Comparison of ENCODE assay signal across 9 mouse cellular contexts in genomic region chr5:99634010-99634541, GRCm38 (mm10).
DNase-seq lines count a peak whose midpoint lies in the region; ATAC-seq and TF ChIP-seq lines count a peak whose summit lies in the region.
"Had no signal": no experiment of that assay in that cellular context is flagged by ENCODE, and none has a peak within 500 bp of the region (broad histone marks: within the 10 kb centered on the region; RNA-seq: fewer than 3 reads in every experiment).

No protein-coding gene starts in this region.

- no peak overlapping the region for H3K4me2 ChIP-seq in embryonic facial prominence, embryonic 14.5 days (ENCODE audit: low read depth, low read length)
- no peak overlapping the region for H3K4me2 ChIP-seq in limb, embryonic 14.5 days (replicated peaks; ENCODE audit: low read depth, low read length, severe bottlenecking)
- no peak overlapping the region for H3K4me2 ChIP-seq in liver, postnatal 0 days (ENCODE audit: low read depth, low read length)
- H3K4me2 ChIP-seq in forebrain, embryonic 14.5 days (ENCODE audit: low read length) = no peak overlapping the region

- no peak for ATAC-seq in embryonic facial prominence, embryonic 14.5 days (ENCODE audit: low read depth)
- no peak for ATAC-seq in limb, embryonic 14.5 days (ENCODE audit: low FRiP score, low read depth)
- ATAC-seq in liver, postnatal 0 days = no peak
- no peak for ATAC-seq in forebrain, embryonic 14.5 days

- H3K27ac ChIP-seq in embryonic facial prominence, embryonic 14.5 days (replicated peaks; ENCODE audit: low read depth, low read length) = no peak overlapping the region
- H3K27ac ChIP-seq in embryonic facial prominence, embryonic 10.5 days (replicated peaks) = no peak overlapping the region
- H3K27ac ChIP-seq in limb, embryonic 14.5 days (replicated peaks; ENCODE audit: low read depth, low read length) = no peak overlapping the region
- no peak overlapping the region for H3K27ac ChIP-seq in limb, embryonic 10.5 days
- peak overlapping the region; percentile 29 for H3K27ac ChIP-seq in liver, postnatal 0 days (ENCODE audit: low read depth)
- H3K27ac ChIP-seq in forebrain, embryonic 14.5 days (ENCODE audit: low read depth, low read length) = no peak overlapping the region

- peak; percentile 14 for DNase-seq in embryonic facial prominence, embryonic 14.5 days (ENCODE audit: low spot score)
- no peak for DNase-seq in embryonic facial prominence, embryonic 10.5 days (ENCODE audit: low spot score)
- peak; percentile 14 for DNase-seq in limb, embryonic 14.5 days (ENCODE audit: low spot score)
- DNase-seq in limb, embryonic 10.5 days (ENCODE audit: low spot score) = no peak
- peak; percentile 40 for DNase-seq in ES-CJ7 (ENCODE audit: low read depth, low spot score)
- DNase-seq in liver, postnatal 0 days = peak; percentile 30
- no peak for DNase-seq in embryo, embryonic 10.5 days (ENCODE audit: low spot score)
- no peak for DNase-seq in forebrain, embryonic 14.5 days (ENCODE audit: low spot score)
- DNase-seq: midbrain, embryonic 14.5 days had no signal

- no peaks in the 10 kb centered on the region for H3K9me3 ChIP-seq in embryonic facial prominence, embryonic 14.5 days (ENCODE audit: control insufficient read depth, low read length)
- H3K9me3 ChIP-seq in embryonic facial prominence, embryonic 10.5 days = no peaks in the 10 kb centered on the region
- no peaks in the 10 kb centered on the region for H3K9me3 ChIP-seq in limb, embryonic 14.5 days (ENCODE audit: control insufficient read depth, low read length)
- no peaks in the 10 kb centered on the region for H3K9me3 ChIP-seq in limb, embryonic 10.5 days (replicated peaks)
- H3K9me3 ChIP-seq in liver, postnatal 0 days (ENCODE audit: low read length) = no peaks in the 10 kb centered on the region
- no peaks in the 10 kb centered on the region for H3K9me3 ChIP-seq in forebrain, embryonic 14.5 days (replicated peaks; ENCODE audit: control insufficient read depth, low read length)

- 64% methylated on average over 8 of the region's 8 CpGs for WGBS in embryonic facial prominence, embryonic 14.5 days
- WGBS in embryonic facial prominence, embryonic 10.5 days = 86% methylated on average over 8 of the region's 8 CpGs
- WGBS in limb, embryonic 14.5 days = 61% methylated on average over 8 of the region's 8 CpGs
- WGBS in limb, embryonic 10.5 days = 89% methylated on average over 8 of the region's 8 CpGs
- 72% methylated on average over 8 of the region's 8 CpGs for WGBS in liver, postnatal 0 days (ENCODE audit: insufficient replicate concordance)
- WGBS in forebrain, embryonic 14.5 days = 80% methylated on average over 8 of the region's 8 CpGs

- H3K4me1 ChIP-seq in embryonic facial prominence, embryonic 14.5 days (ENCODE audit: control insufficient read depth, insufficient read depth, low read length) = no peaks in the 10 kb centered on the region
- peaks cover 16% of the 10 kb centered on the region for H3K4me1 ChIP-seq in embryonic facial prominence, embryonic 10.5 days
- H3K4me1 ChIP-seq in limb, embryonic 14.5 days (ENCODE audit: control insufficient read depth, insufficient read depth, low read length) = no peaks in the 10 kb centered on the region
- H3K4me1 ChIP-seq in limb, embryonic 10.5 days = peaks cover 9% of the 10 kb centered on the region; the same call in 1 of the 2 replicates
- H3K4me1 ChIP-seq in liver, postnatal 0 days (ENCODE audit: insufficient read depth) = peaks cover 14% of the 10 kb centered on the region
- no peaks in the 10 kb centered on the region for H3K4me1 ChIP-seq in forebrain, embryonic 14.5 days (ENCODE audit: control insufficient read depth, insufficient read depth, low read length)

- H3K27me3 ChIP-seq in embryonic facial prominence, embryonic 14.5 days (replicated peaks; ENCODE audit: control insufficient read depth, insufficient read depth, low read length) = no peaks in the 10 kb centered on the region
- H3K27me3 ChIP-seq in embryonic facial prominence, embryonic 10.5 days (replicated peaks; ENCODE audit: low read depth, poor library complexity, severe bottlenecking) = no peaks in the 10 kb centered on the region
- H3K27me3 ChIP-seq in limb, embryonic 14.5 days (ENCODE audit: control insufficient read depth, insufficient read depth, low read length) = no peaks in the 10 kb centered on the region
- H3K27me3 ChIP-seq in limb, embryonic 10.5 days (ENCODE audit: low read depth, poor library complexity, severe bottlenecking) = no peaks in the 10 kb centered on the region
- no peaks in the 10 kb centered on the region for H3K27me3 ChIP-seq in liver, postnatal 0 days (ENCODE audit: insufficient read depth, low read length)
- no peaks in the 10 kb centered on the region for H3K27me3 ChIP-seq in forebrain, embryonic 14.5 days (replicated peaks; ENCODE audit: control insufficient read depth, insufficient read depth, low read length)

- TF ChIP-seq POLR2A in limb, embryonic 14.5 days (IDR thresholded peaks at IDR 0.05; ENCODE audit: borderline replicate concordance, extremely low read depth, insufficient read depth, insufficient read length) = no peak

- TF ChIP-seq CTCF in liver, postnatal 0 days (IDR thresholded peaks at IDR 0.05; ENCODE audit: low read depth) = peak; percentile 53

- no peak overlapping the region for H3K9ac ChIP-seq in embryonic facial prominence, embryonic 14.5 days (ENCODE audit: low read depth, low read length)
- no peak overlapping the region for H3K9ac ChIP-seq in limb, embryonic 14.5 days (ENCODE audit: low read depth, low read length, severe bottlenecking)
- no peak overlapping the region for H3K9ac ChIP-seq in liver, postnatal 0 days (replicated peaks)
- H3K9ac ChIP-seq in forebrain, embryonic 14.5 days (ENCODE audit: low read length) = no peak overlapping the region

- TF ChIP-seq EP300 in liver, postnatal 0 days (IDR thresholded peaks at IDR 0.05; ENCODE audit: low read depth) = no peak

- H3K4me3 ChIP-seq in embryonic facial prominence, embryonic 14.5 days (ENCODE audit: low read depth, low read length) = no peak overlapping the region
- H3K4me3 ChIP-seq in embryonic facial prominence, embryonic 10.5 days = no peak overlapping the region
- no peak overlapping the region for H3K4me3 ChIP-seq in limb, embryonic 14.5 days (replicated peaks; ENCODE audit: low read length)
- H3K4me3 ChIP-seq in limb, embryonic 10.5 days = no peak overlapping the region
- no peak overlapping the region for H3K4me3 ChIP-seq in liver, postnatal 0 days (ENCODE audit: low read depth, low read length)
- no peak overlapping the region for H3K4me3 ChIP-seq in forebrain, embryonic 14.5 days (ENCODE audit: low read depth, low read length)

- H3K36me3 ChIP-seq in embryonic facial prominence, embryonic 14.5 days (ENCODE audit: control insufficient read depth, insufficient read depth, low read length) = no peaks in the 10 kb centered on the region
- no peaks in the 10 kb centered on the region for H3K36me3 ChIP-seq in embryonic facial prominence, embryonic 10.5 days (replicated peaks)
- H3K36me3 ChIP-seq in limb, embryonic 14.5 days (ENCODE audit: control insufficient read depth, insufficient read depth, low read length) = no peaks in the 10 kb centered on the region
- no peaks in the 10 kb centered on the region for H3K36me3 ChIP-seq in limb, embryonic 10.5 days
- no peaks in the 10 kb centered on the region for H3K36me3 ChIP-seq in liver, postnatal 0 days (replicated peaks; ENCODE audit: insufficient read depth, low read length)
- no peaks in the 10 kb centered on the region for H3K36me3 ChIP-seq in forebrain, embryonic 14.5 days (ENCODE audit: control insufficient read depth, insufficient read depth, low read length)

Comparison
In these comparisons a context has a peak if more than half of its experiments do, and no peak if none do; other contexts are left out.
1. DNase-seq: peak in embryonic facial prominence, embryonic 14.5 days (single experiment), limb, embryonic 14.5 days (single experiment), ES-CJ7 (single experiment) and liver, postnatal 0 days (single experiment); none in embryonic facial prominence, embryonic 10.5 days (single experiment), limb, embryonic 10.5 days (single experiment), embryo, embryonic 10.5 days (single experiment) and forebrain, embryonic 14.5 days (single experiment).